Mouse (Mus musculus) MEL (cell line): ENCODE data around the gene Tpm1. TPM values are rescaled to one million over a fixed set of nuclear protein-coding genes. Genes with fewer than 3 reads are reported as not detected.

Source experiments
- DNase-seq: peaks from one replicate; pipeline ENCODE4 v3.0.0; 2011; ENCODE audit warnings: low read depth, low spot score
- H3K27ac ChIP-seq: 2 replicates; pipeline ENCODE4 v1.5.1; 2012; ENCODE audit warnings: low read depth, mild to moderate bottlenecking, control low read depth, low read length, moderate library complexity; ENCODE audit not compliant: control insufficient read depth
- H3K27me3 ChIP-seq, 2 experiments: fragments of 150-350 bp in 1 of 2; sonication (generic) in 1 of 2; 2 replicates each; pipeline ENCODE4 v1.6.1; 2012; ENCODE audit warnings: low read length in 2 of 2, mild to moderate bottlenecking in 2 of 2, improper control_type of control experiment in 1 of 2, moderate library complexity in 1 of 2; ENCODE audit not compliant: insufficient read depth in 2 of 2, control insufficient read depth in 1 of 2
- H3K36me3 ChIP-seq, 2 experiments: 2 replicates each; pipeline ENCODE4 v1.6.1; 2012 to 2014; ENCODE audit warnings: low read length in 2 of 2, improper control_type of control experiment in 1 of 2, inconsistent platforms in 1 of 2, mild to moderate bottlenecking in 1 of 2; ENCODE audit not compliant: insufficient read depth in 2 of 2, control insufficient read depth in 1 of 2
- H3K4me1 ChIP-seq, 2 experiments: fragments of 150-350 bp in 1 of 2; sonication (generic) in 1 of 2; 2 replicates each; pipeline ENCODE4 v1.6.1; 2012; ENCODE audit warnings: low read length in 2 of 2, improper control_type of control experiment in 1 of 2, mild to moderate bottlenecking in 1 of 2; ENCODE audit not compliant: insufficient read depth in 2 of 2, control insufficient read depth in 1 of 2
- H3K4me3 ChIP-seq, 2 experiments: fragments of 150-350 bp in 1 of 2; sonication (generic) in 1 of 2; 2 replicates each; pipeline ENCODE4 v1.5.1; 2012; ENCODE audit warnings: low read depth in 2 of 2, low read length in 2 of 2, mild to moderate bottlenecking in 2 of 2, moderate library complexity in 2 of 2, control low read depth in 1 of 2, improper control_type of control experiment in 1 of 2; ENCODE audit not compliant: control insufficient read depth in 1 of 2, insufficient read depth in 1 of 2
- H3K79me2 ChIP-seq: 2 replicates; pipeline ENCODE4 v1.6.1; 2012; ENCODE audit warnings: mild to moderate bottlenecking, low read length, moderate library complexity; ENCODE audit not compliant: control insufficient read depth, poor library complexity, insufficient read depth
- H3K9ac ChIP-seq: 2 replicates; pipeline ENCODE4 v1.6.1; 2012; ENCODE audit warnings: low read depth, mild to moderate bottlenecking, control low read depth, low read length, moderate library complexity; ENCODE audit not compliant: control insufficient read depth, poor library complexity, severe bottlenecking
- H3K9me3 ChIP-seq: fragments of 150-350 bp; sonication (generic); replicated peaks from 2 replicates; pipeline ENCODE4 v1.6.1; 2012; ENCODE audit warnings: mild to moderate bottlenecking, low read length, improper control_type of control experiment, moderate library complexity; ENCODE audit not compliant: insufficient read depth
- BHLHE40 ChIP-seq: IDR thresholded peaks from 2 replicates; pipeline ENCODE4 v1.6.1; 2012; ENCODE audit warnings: low read depth, mild to moderate bottlenecking, inconsistent platforms, low read length, improper control_type of control experiment, borderline replicate concordance
- CHD1 ChIP-seq: IDR thresholded peaks from 2 replicates; pipeline ENCODE4 v1.6.1; 2012; ENCODE audit warnings: low read depth, mild to moderate bottlenecking, inconsistent platforms, low read length, improper control_type of control experiment
- EP300 ChIP-seq, 2 experiments: IDR thresholded peaks; 2 replicates each; pipeline ENCODE4 v1.6.1; 2011; ENCODE audit warnings: improper control_type of control experiment in 2 of 2, low read length in 2 of 2, low read depth in 1 of 2, mild to moderate bottlenecking in 1 of 2
- GATA1 ChIP-seq: IDR thresholded peaks from 2 replicates; pipeline ENCODE4 v1.6.1; 2011; ENCODE audit warnings: low read depth, low read length, improper control_type of control experiment
- HCFC1 ChIP-seq: IDR thresholded peaks from 2 replicates; pipeline ENCODE4 v1.6.1; 2012; ENCODE audit warnings: low read depth, mild to moderate bottlenecking, inconsistent platforms, low read length, improper control_type of control experiment, moderate library complexity
- KAT2A ChIP-seq: conservative IDR thresholded peaks from 2 replicates; pipeline ENCODE4 v1.6.1; 2012; ENCODE audit warnings: low read depth, low read length, improper control_type of control experiment, inconsistent platforms
- MAZ ChIP-seq: IDR thresholded peaks from 2 replicates; pipeline ENCODE4 v1.6.1; 2012; ENCODE audit warnings: low read depth, mild to moderate bottlenecking, inconsistent platforms, low read length, improper control_type of control experiment
- MXI1 ChIP-seq: IDR thresholded peaks from 2 replicates; pipeline ENCODE4 v1.6.1; 2011; ENCODE audit warnings: mild to moderate bottlenecking, low read depth, low read length, improper control_type of control experiment
- NELFE ChIP-seq: IDR thresholded peaks from 2 replicates; pipeline ENCODE4 v1.6.1; 2011; ENCODE audit warnings: low read depth, low read length, improper control_type of control experiment
- NRF1 ChIP-seq: IDR thresholded peaks from 2 replicates; pipeline ENCODE4 v1.6.1; 2014; ENCODE audit warnings: low read depth, mild to moderate bottlenecking, inconsistent platforms, low read length, improper control_type of control experiment, moderate library complexity; ENCODE audit not compliant: poor library complexity, insufficient read depth, severe bottlenecking
- POLR2A ChIP-seq, 2 experiments: IDR thresholded peaks; 2 replicates each; pipeline ENCODE4 v1.6.1; 2011 to 2012; ENCODE audit warnings: low read length in 2 of 2, mild to moderate bottlenecking in 2 of 2, control low read depth in 1 of 2, improper control_type of control experiment in 1 of 2, low read depth in 1 of 2, moderate library complexity in 1 of 2; ENCODE audit not compliant: control insufficient read depth in 1 of 2, insufficient read depth in 1 of 2, poor library complexity in 1 of 2
- POLR2AphosphoS5 ChIP-seq: IDR thresholded peaks from 2 replicates; pipeline ENCODE4 v1.6.1; 2012; ENCODE audit warnings: low read depth, borderline replicate concordance, mild to moderate bottlenecking, inconsistent platforms, low read length, moderate library complexity, mixed read lengths
- RAD21 ChIP-seq: IDR thresholded peaks from 2 replicates; pipeline ENCODE4 v1.6.1; 2011; ENCODE audit warnings: mild to moderate bottlenecking, low read depth, low read length, improper control_type of control experiment
- SMC3 ChIP-seq: IDR thresholded peaks from 2 replicates; pipeline ENCODE4 v1.6.1; 2011; ENCODE audit warnings: low read depth, low read length, improper control_type of control experiment
- TAL1 ChIP-seq: IDR thresholded peaks from 2 replicates; pipeline ENCODE4 v1.6.1; 2012; ENCODE audit warnings: mild to moderate bottlenecking, inconsistent platforms, low read length, moderate library complexity, mixed read lengths
- TBP ChIP-seq: IDR thresholded peaks from 2 replicates; pipeline ENCODE4 v1.8.0; 2011; ENCODE audit warnings: low read depth, low read length, improper control_type of control experiment
- ZC3H11A ChIP-seq: IDR thresholded peaks from 2 replicates; pipeline ENCODE4 v1.6.1; 2012; ENCODE audit warnings: low read depth, mild to moderate bottlenecking, inconsistent platforms, low read length, improper control_type of control experiment
- ZMIZ1 ChIP-seq: IDR thresholded peaks from 2 replicates; pipeline ENCODE4 v1.6.1; 2012; ENCODE audit warnings: low read depth, mild to moderate bottlenecking, inconsistent platforms, low read length, improper control_type of control experiment, moderate library complexity
- polyA plus RNA-seq, 2 experiments: library from polyadenylated mRNA; stranded (reverse) in 1 of 2; unstranded in 1 of 2; fragments of >175 nt in 1 of 2; fragments of >200 nt in 1 of 2; gene quantifications; 2 replicates each; pipeline versions ENCODE4 v1.2.1 to v1.2.4; 2012; ENCODE audit warnings: low replicate concordance in 2 of 2, low read depth in 1 of 2; ENCODE audit not compliant: insufficient read length in 2 of 2, insufficient read depth in 1 of 2, missing spikeins in 1 of 2
- total RNA-seq: library from RNA; depleted of rRNA; stranded (reverse); fragments of 300-350 nt; gene quantifications from 2 replicates; pipeline ENCODE4 v1.2.3, GENCODE M21; 2012

The Tpm1 gene
- total and polyA plus RNA-seq, 3 experiments, result 38.2 to 113 TPM; not detected in 1

- no peak overlapping the region for H3K27ac ChIP-seq
- no peak for DNase-seq
- no peak overlapping the region for H3K9ac ChIP-seq
- H3K36me3 ChIP-seq, result peaks cover 0 to 10% of the 10 kb centered on the region in 2 experiments; a peak in 2 of 4 replicates
- H3K27me3 ChIP-seq, result no peaks in the 10 kb centered on the region; a peak in 1 of 4 replicates
- peaks cover 7% of the 10 kb centered on the region for H3K79me2 ChIP-seq
- H3K9me3 ChIP-seq, result no peaks in the 10 kb centered on the region
- TF ChIP-seq CHD1, result no peak
- TF ChIP-seq MXI1, result no peak
- 0 out of 4 replicates have a peak, but pooled peaks of 1 of the 2 experiments have one; percentile 23 for TF ChIP-seq POLR2A (IDR thresholded peaks at IDR 0.05; ENCODE audit: control insufficient read depth in 1 of 2, insufficient read depth in 1 of 2, low read depth in 1 of 2, low read length in 2 of 2, poor library complexity in 1 of 2)
- TF ChIP-seq, all 39 proteins: peak for 1
- Histone ChIP-seq H3K4me1 (peaks cover 2 to 5% of the 10 kb centered on the region in 2 experiments; a peak in 1 of 4 replicates), H3K4me3 (no peak overlapping the region)
These were observed 1.4 kb downstream of the Tpm1 start for GRCm38 (mm10) chr9:67047606-67048482.

DNA sequence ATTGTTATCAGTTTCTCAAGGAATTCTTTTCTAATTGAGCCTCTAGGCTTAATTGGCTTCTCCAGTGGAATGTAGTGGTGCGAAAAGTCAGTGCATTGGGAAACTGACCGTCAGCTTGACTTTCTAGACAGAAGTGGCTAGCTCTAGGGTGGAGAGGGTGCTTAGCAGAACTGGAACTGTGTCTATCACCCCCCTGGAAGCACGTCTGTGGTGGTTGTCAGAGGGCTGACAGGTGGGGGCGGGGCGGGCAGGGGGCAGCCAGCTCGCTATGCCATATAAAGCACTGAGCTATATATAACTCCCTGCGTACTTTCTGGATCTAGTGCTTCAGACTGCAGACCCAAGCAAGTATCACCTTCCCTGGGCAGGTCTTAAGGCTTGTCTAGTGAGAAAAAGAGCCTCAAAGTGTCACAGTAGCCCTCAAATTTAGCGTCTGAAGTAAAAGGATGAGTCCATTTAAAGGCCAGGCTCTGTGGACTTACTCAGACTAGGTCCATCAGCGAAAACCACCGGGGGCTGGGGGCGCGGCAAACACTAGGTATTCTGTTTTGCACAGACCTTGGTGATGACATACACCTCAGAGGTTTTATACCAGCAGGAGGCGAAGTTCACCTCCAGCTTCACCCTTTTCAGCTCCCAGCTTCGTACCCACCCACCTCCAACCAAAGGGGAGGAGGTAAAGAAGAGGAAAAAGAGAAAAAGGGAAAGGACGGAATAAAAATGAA, 2.2 kb downstream of the Tpm1 start:
- TF ChIP-seq KAT2A (no peak), MXI1 (no peak), TAL1 (no peak), NRF1 (no peak), GATA1 (no peak), BHLHE40 (no peak), MAZ (no peak)

DNA sequence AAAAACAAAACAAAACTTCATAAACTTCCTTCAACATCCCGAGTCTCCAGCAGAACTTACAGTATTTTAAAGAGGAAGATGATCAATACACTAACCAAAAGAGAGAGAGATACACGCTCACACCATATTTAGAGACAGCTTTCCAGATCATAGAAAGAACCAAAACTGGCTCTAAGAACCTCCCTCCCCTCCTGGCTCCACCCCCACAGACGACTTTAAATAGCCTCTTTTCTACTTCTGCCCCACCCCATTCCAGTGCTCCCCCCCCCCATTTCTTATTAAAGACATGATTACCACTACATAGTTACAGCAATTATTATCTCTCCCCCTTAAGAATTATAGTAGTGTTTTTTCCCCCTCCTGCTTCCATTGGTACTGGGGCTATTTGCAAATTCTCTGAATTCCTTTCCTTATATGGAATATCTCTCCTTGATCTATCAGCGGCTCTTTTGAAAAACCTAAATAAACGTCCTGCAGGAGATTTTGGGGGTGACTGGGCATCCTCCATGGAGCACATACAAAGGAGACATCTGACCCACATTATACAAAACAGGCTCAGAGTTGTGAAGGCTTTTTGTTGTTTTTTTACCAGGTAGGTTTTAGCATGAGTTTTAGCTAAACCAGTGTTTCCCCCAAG, 3.1 kb downstream of the Tpm1 start:
- H3K27me3 ChIP-seq, result no peaks in the 10 kb centered on the region
- no peak overlapping the region for H3K4me3 ChIP-seq
- peaks cover 19% of the 10 kb centered on the region for H3K79me2 ChIP-seq
- no peak overlapping the region for H3K27ac ChIP-seq
- TF ChIP-seq SMC3 (no peak), TAL1 (no peak), EP300 (IDR thresholded peaks at IDR 0.05; ENCODE audit: low read depth in 1 of 2, low read length in 2 of 2) (no peak), BHLHE40 (no peak), ZC3H11A (no peak), POLR2AphosphoS5 (no peak), POLR2A (IDR thresholded peaks at IDR 0.05; ENCODE audit: control insufficient read depth in 1 of 2, insufficient read depth in 1 of 2, low read depth in 1 of 2, low read length in 2 of 2, poor library complexity in 1 of 2) (no peak), NRF1 (no peak), ZMIZ1 (no peak), HCFC1 (no peak), TBP (no peak), CHD1 (no peak), RAD21 (no peak), NELFE (no peak)
- peaks cover 8 to 16% of the 10 kb centered on the region in 2 experiments for H3K4me1 ChIP-seq
- H3K9me3 ChIP-seq, result no peaks in the 10 kb centered on the region
- no peak overlapping the region for H3K9ac ChIP-seq
- peaks cover 0 to 21% of the 10 kb centered on the region in 2 experiments; a peak in 2 of 4 replicates for H3K36me3 ChIP-seq
- no peak for DNase-seq

More for the DNA sequence above, 2.2 kb downstream of the Tpm1 start:
- Histone ChIP-seq H3K9ac (no peak overlapping the region), H3K9me3 (no peaks in the 10 kb centered on the region), H3K4me1 (peaks cover 2 to 8% of the 10 kb centered on the region in 2 experiments; a peak in 3 of 4 replicates), H3K27ac (no peak overlapping the region), H3K79me2 (peaks cover 11% of the 10 kb centered on the region), H3K36me3 (peaks cover 0 to 13% of the 10 kb centered on the region in 2 experiments; a peak in 2 of 4 replicates), H3K27me3 (no peaks in the 10 kb centered on the region; a peak in 1 of 4 replicates), H3K4me3 (no peak overlapping the region)
- DNase-seq, result no peak
